Mouse (Mus musculus): ENCODE data around the gene Gm5662.
"Not testable (repeated sequence)": the region's sequence is repeated elsewhere in the genome, so short reads cannot be mapped to it uniquely, and the experiment has no call there.

- TF ChIP-seq CTCF (conservative IDR thresholded peaks at IDR 0.05; ENCODE audit: insufficient read depth, insufficient read length, low read depth, low read length); POLR2A (IDR thresholded peaks at IDR 0.05; ENCODE audit: low read depth, low read length): not testable (repeated sequence)
Measured at GRCm38 (mm10) chr12:88293082-88293481, 18.8 kb upstream of the Gm5662 start.

Measured in kidney, adult 2 months (tissue).